Mouse (Mus musculus) MEL (cell line): Measurements from ENCODE around the gene Erg. TPM values are rescaled to one million over a fixed set of nuclear protein-coding genes. Genes with fewer than 3 reads are reported as not detected.

Experiments used
- DNase-seq: peaks from one replicate; pipeline ENCODE4 v3.0.0; 2011; ENCODE audit warnings: low read depth, low spot score
- H3K27ac ChIP-seq: 2 replicates; pipeline ENCODE4 v1.5.1; 2012; ENCODE audit warnings: low read depth, mild to moderate bottlenecking, control low read depth, low read length, moderate library complexity; ENCODE audit not compliant: control insufficient read depth
- H3K27me3 ChIP-seq, 2 experiments: fragments of 150-350 bp in 1 of 2; sonication (generic) in 1 of 2; 2 replicates each; pipeline ENCODE4 v1.6.1; 2012; ENCODE audit warnings: low read length in 2 of 2, mild to moderate bottlenecking in 2 of 2, improper control_type of control experiment in 1 of 2, moderate library complexity in 1 of 2; ENCODE audit not compliant: insufficient read depth in 2 of 2, control insufficient read depth in 1 of 2
- H3K36me3 ChIP-seq, 2 experiments: 2 replicates each; pipeline ENCODE4 v1.6.1; 2012 to 2014; ENCODE audit warnings: low read length in 2 of 2, improper control_type of control experiment in 1 of 2, inconsistent platforms in 1 of 2, mild to moderate bottlenecking in 1 of 2; ENCODE audit not compliant: insufficient read depth in 2 of 2, control insufficient read depth in 1 of 2
- H3K4me1 ChIP-seq, 2 experiments: fragments of 150-350 bp in 1 of 2; sonication (generic) in 1 of 2; 2 replicates each; pipeline ENCODE4 v1.6.1; 2012; ENCODE audit warnings: low read length in 2 of 2, improper control_type of control experiment in 1 of 2, mild to moderate bottlenecking in 1 of 2; ENCODE audit not compliant: insufficient read depth in 2 of 2, control insufficient read depth in 1 of 2
- H3K4me3 ChIP-seq, 2 experiments: fragments of 150-350 bp in 1 of 2; sonication (generic) in 1 of 2; 2 replicates each; pipeline ENCODE4 v1.5.1; 2012; ENCODE audit warnings: low read depth in 2 of 2, low read length in 2 of 2, mild to moderate bottlenecking in 2 of 2, moderate library complexity in 2 of 2, control low read depth in 1 of 2, improper control_type of control experiment in 1 of 2; ENCODE audit not compliant: control insufficient read depth in 1 of 2, insufficient read depth in 1 of 2
- H3K79me2 ChIP-seq: 2 replicates; pipeline ENCODE4 v1.6.1; 2012; ENCODE audit warnings: mild to moderate bottlenecking, low read length, moderate library complexity; ENCODE audit not compliant: control insufficient read depth, poor library complexity, insufficient read depth
- H3K9ac ChIP-seq: 2 replicates; pipeline ENCODE4 v1.6.1; 2012; ENCODE audit warnings: low read depth, mild to moderate bottlenecking, control low read depth, low read length, moderate library complexity; ENCODE audit not compliant: control insufficient read depth, poor library complexity, severe bottlenecking
- H3K9me3 ChIP-seq: fragments of 150-350 bp; sonication (generic); replicated peaks from 2 replicates; pipeline ENCODE4 v1.6.1; 2012; ENCODE audit warnings: mild to moderate bottlenecking, low read length, improper control_type of control experiment, moderate library complexity; ENCODE audit not compliant: insufficient read depth
- BHLHE40 ChIP-seq: IDR thresholded peaks from 2 replicates; pipeline ENCODE4 v1.6.1; 2012; ENCODE audit warnings: low read depth, mild to moderate bottlenecking, inconsistent platforms, low read length, improper control_type of control experiment, borderline replicate concordance
- CTCF ChIP-seq, 3 experiments: IDR thresholded peaks in 2 of 3; conservative IDR thresholded peaks in 1 of 3; 2 replicates each; pipeline ENCODE4 v1.5.1; 2011 to 2012; ENCODE audit warnings: low read length in 3 of 3, low read depth in 2 of 3, mild to moderate bottlenecking in 2 of 3, improper control_type of control experiment in 1 of 3, inconsistent platforms in 1 of 3, mixed read lengths in 1 of 3, moderate library complexity in 1 of 3; ENCODE audit not compliant: control insufficient read depth in 1 of 3, insufficient read depth in 1 of 3, poor library complexity in 1 of 3, severe bottlenecking in 1 of 3
- EP300 ChIP-seq, 2 experiments: IDR thresholded peaks; 2 replicates each; pipeline ENCODE4 v1.6.1; 2011; ENCODE audit warnings: improper control_type of control experiment in 2 of 2, low read length in 2 of 2, low read depth in 1 of 2, mild to moderate bottlenecking in 1 of 2
- ETS1 ChIP-seq: IDR thresholded peaks from 2 replicates; pipeline ENCODE4 v1.6.1; 2012; ENCODE audit warnings: low read depth, mild to moderate bottlenecking, inconsistent platforms, low read length, improper control_type of control experiment, moderate library complexity
- GABPA ChIP-seq: IDR thresholded peaks from 2 replicates; pipeline ENCODE4 v1.6.1; 2012; ENCODE audit warnings: low read depth, mild to moderate bottlenecking, inconsistent platforms, low read length, improper control_type of control experiment, moderate library complexity
- GATA1 ChIP-seq: IDR thresholded peaks from 2 replicates; pipeline ENCODE4 v1.6.1; 2011; ENCODE audit warnings: low read depth, low read length, improper control_type of control experiment
- JUND ChIP-seq: IDR thresholded peaks from 2 replicates; pipeline ENCODE4 v1.6.1; 2011; ENCODE audit warnings: low read depth, mild to moderate bottlenecking, improper control_type of control experiment, low read length
- KAT2A ChIP-seq: conservative IDR thresholded peaks from 2 replicates; pipeline ENCODE4 v1.6.1; 2012; ENCODE audit warnings: low read depth, low read length, improper control_type of control experiment, inconsistent platforms
- MAFK ChIP-seq: IDR thresholded peaks from 2 replicates; pipeline ENCODE4 v1.6.1; 2011; ENCODE audit warnings: low read depth, mild to moderate bottlenecking, low read length, improper control_type of control experiment, borderline replicate concordance
- MAX ChIP-seq: IDR thresholded peaks from 2 replicates; pipeline ENCODE4 v1.6.1; 2011; ENCODE audit warnings: low read length, improper control_type of control experiment
- MAZ ChIP-seq: IDR thresholded peaks from 2 replicates; pipeline ENCODE4 v1.6.1; 2012; ENCODE audit warnings: low read depth, mild to moderate bottlenecking, inconsistent platforms, low read length, improper control_type of control experiment
- MXI1 ChIP-seq: IDR thresholded peaks from 2 replicates; pipeline ENCODE4 v1.6.1; 2011; ENCODE audit warnings: mild to moderate bottlenecking, low read depth, low read length, improper control_type of control experiment
- MYB ChIP-seq: IDR thresholded peaks from 2 replicates; pipeline ENCODE4 v1.6.1; 2011; ENCODE audit warnings: mild to moderate bottlenecking, low read depth, low read length, improper control_type of control experiment
- MYC ChIP-seq: IDR thresholded peaks from 2 replicates; pipeline ENCODE4 v1.6.1; 2011; ENCODE audit warnings: low read depth, mild to moderate bottlenecking, low read length, improper control_type of control experiment, moderate library complexity
- POLR2AphosphoS2 ChIP-seq: IDR thresholded peaks from 2 replicates; pipeline ENCODE4 v1.6.1; 2011; ENCODE audit warnings: low read length, improper control_type of control experiment
- POLR2AphosphoS5 ChIP-seq: IDR thresholded peaks from 2 replicates; pipeline ENCODE4 v1.6.1; 2012; ENCODE audit warnings: low read depth, borderline replicate concordance, mild to moderate bottlenecking, inconsistent platforms, low read length, moderate library complexity, mixed read lengths
- RAD21 ChIP-seq: IDR thresholded peaks from 2 replicates; pipeline ENCODE4 v1.6.1; 2011; ENCODE audit warnings: mild to moderate bottlenecking, low read depth, low read length, improper control_type of control experiment
- RCOR1 ChIP-seq: IDR thresholded peaks from 2 replicates; pipeline ENCODE4 v1.6.1; 2012; ENCODE audit warnings: low read depth, mild to moderate bottlenecking, inconsistent platforms, low read length, improper control_type of control experiment
- SMC3 ChIP-seq: IDR thresholded peaks from 2 replicates; pipeline ENCODE4 v1.6.1; 2011; ENCODE audit warnings: low read depth, low read length, improper control_type of control experiment
- TAL1 ChIP-seq: IDR thresholded peaks from 2 replicates; pipeline ENCODE4 v1.6.1; 2012; ENCODE audit warnings: mild to moderate bottlenecking, inconsistent platforms, low read length, moderate library complexity, mixed read lengths
- TBP ChIP-seq: IDR thresholded peaks from 2 replicates; pipeline ENCODE4 v1.8.0; 2011; ENCODE audit warnings: low read depth, low read length, improper control_type of control experiment
- UBTF ChIP-seq: IDR thresholded peaks from 2 replicates; pipeline ENCODE4 v1.6.1; 2012; ENCODE audit warnings: low read depth, mild to moderate bottlenecking, inconsistent platforms, low read length, improper control_type of control experiment, moderate library complexity, borderline replicate concordance; ENCODE audit not compliant: insufficient read depth
- USF2 ChIP-seq, 2 experiments: IDR thresholded peaks; 2 replicates each; pipeline ENCODE4 v1.6.1; 2011 to 2012; ENCODE audit warnings: improper control_type of control experiment in 2 of 2, low read length in 2 of 2, borderline replicate concordance in 1 of 2, inconsistent platforms in 1 of 2, low read depth in 1 of 2, mild to moderate bottlenecking in 1 of 2; ENCODE audit not compliant: insufficient read depth in 1 of 2
- ZC3H11A ChIP-seq: IDR thresholded peaks from 2 replicates; pipeline ENCODE4 v1.6.1; 2012; ENCODE audit warnings: low read depth, mild to moderate bottlenecking, inconsistent platforms, low read length, improper control_type of control experiment
- ZMIZ1 ChIP-seq: IDR thresholded peaks from 2 replicates; pipeline ENCODE4 v1.6.1; 2012; ENCODE audit warnings: low read depth, mild to moderate bottlenecking, inconsistent platforms, low read length, improper control_type of control experiment, moderate library complexity
- polyA plus RNA-seq, 2 experiments: library from polyadenylated mRNA; stranded (reverse) in 1 of 2; unstranded in 1 of 2; fragments of >175 nt in 1 of 2; fragments of >200 nt in 1 of 2; gene quantifications; 2 replicates each; pipeline versions ENCODE4 v1.2.1 to v1.2.4; 2012; ENCODE audit warnings: low replicate concordance in 2 of 2, low read depth in 1 of 2; ENCODE audit not compliant: insufficient read length in 2 of 2, insufficient read depth in 1 of 2, missing spikeins in 1 of 2
- total RNA-seq: library from RNA; depleted of rRNA; stranded (reverse); fragments of 300-350 nt; gene quantifications from 2 replicates; pipeline ENCODE4 v1.2.3, GENCODE M21; 2012

Gene Erg
- total and polyA plus RNA-seq, 3 experiments: 0.11 to 0.27 TPM; not detected in 1

DNA sequence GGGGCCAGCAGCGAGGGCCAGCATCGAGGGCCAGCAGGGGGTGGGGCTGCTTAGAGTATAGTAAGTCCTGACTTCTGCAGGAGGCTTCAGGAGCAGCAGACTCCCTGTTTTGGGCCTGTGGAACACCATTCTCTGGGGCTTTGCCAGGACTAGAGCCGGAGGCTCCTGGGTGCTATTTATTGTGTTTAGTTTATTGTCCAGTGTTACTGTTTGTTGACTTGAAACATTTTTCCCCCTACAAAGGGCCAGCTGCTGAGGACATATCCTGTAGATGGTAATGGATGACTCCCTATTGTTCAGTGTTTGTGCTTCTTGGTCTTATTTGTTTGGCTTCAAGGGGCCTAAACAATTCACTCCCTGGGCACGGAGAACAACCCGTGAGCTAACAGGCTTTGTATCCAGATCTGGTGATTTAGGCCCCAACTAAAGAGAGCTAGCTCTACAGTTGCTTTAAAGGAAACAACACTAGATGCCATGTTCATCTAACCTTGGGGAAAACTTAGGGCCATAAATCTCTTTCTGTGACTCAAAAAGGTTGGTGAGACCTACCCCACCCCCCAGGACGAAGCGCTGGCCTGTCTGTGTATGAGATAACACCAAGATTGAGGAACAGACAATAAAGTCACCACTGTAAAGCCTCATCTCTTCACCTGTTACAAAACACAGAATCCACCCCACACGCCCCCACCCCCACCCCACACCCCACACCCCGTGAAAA is 137.6 kb downstream of the Erg start:
- Histone ChIP-seq H3K27me3 (0 out of 4 replicates have a peak, but pooled peaks cover 0 to 2% of the 10 kb centered on the region in 2 experiments), H3K36me3 (peaks cover 0 to 13% of the 10 kb centered on the region in 2 experiments; a peak in 2 of 4 replicates), H3K9me3 (no peaks in the 10 kb centered on the region), H3K79me2 (no peaks in the 10 kb centered on the region), H3K4me1 (peaks cover 2 to 10% of the 10 kb centered on the region in 2 experiments), H3K9ac (no peak overlapping the region), H3K27ac (no peak overlapping the region), H3K4me3 (no peak overlapping the region)
- TF ChIP-seq ZMIZ1: no peak
- peak; percentile 1; the same call in 1 of the 2 replicates for TF ChIP-seq ETS1
- TF ChIP-seq GABPA: no peak
- no peak for TF ChIP-seq MAX
- no peak for TF ChIP-seq TBP
- DNase-seq: no peak

DNA sequence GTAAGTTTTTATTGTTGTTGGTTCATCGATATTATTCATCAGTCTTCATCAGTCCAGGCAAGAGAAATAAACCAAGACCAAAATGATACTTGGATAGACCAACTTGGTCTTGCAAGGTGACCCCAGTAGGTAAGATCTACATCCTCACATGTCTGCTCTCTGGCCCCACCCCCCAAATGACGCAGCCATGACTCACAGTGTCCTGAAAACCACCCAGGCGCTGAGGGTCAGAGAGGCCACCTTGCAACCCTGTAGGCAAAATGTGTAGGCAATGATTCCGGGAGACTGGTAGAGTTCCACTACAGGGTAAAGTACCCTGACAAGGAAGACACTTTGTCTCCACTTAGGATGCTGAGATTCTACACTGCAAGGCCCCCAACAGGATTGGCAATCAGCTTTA is 138.5 kb downstream of the Erg start:
- no peaks in the 10 kb centered on the region for H3K79me2 ChIP-seq
- no peak overlapping the region for H3K27ac ChIP-seq

DNA sequence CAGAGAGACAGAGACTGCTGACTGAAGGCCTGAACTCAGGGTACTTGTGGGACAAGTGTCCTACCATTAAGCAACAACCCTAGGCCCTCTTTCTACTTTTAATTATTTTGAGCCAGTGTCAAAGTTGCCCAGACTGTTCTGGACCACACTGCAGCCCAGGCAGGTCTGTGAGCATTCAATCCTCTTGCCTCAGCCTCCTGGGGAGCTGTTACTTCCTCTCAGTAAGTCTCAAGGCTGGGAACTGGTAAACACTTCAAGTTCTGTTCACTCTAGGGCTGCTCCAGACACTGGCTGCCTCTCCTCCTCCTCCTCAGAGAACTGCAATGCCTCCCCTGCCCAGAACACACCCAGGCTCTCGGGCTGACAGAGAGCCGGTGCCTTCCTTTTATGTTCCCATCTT is 140.0 kb downstream of the Erg start:
- Histone ChIP-seq H3K4me1 (peaks cover 4 to 21% of the 10 kb centered on the region in 2 experiments), H3K27ac (no peak overlapping the region), H3K4me3 (no peak overlapping the region), H3K9ac (no peak overlapping the region), H3K27me3 (no peaks in the 10 kb centered on the region), H3K9me3 (no peaks in the 10 kb centered on the region), H3K36me3 (peaks cover 0 to 23% of the 10 kb centered on the region in 2 experiments; a peak in 2 of 4 replicates), H3K79me2 (no peaks in the 10 kb centered on the region)
- TF ChIP-seq EP300 (IDR thresholded peaks at IDR 0.05; ENCODE audit: low read depth in 1 of 2, low read length in 2 of 2): no peak
- TF ChIP-seq JUND: no peak
- no peak for TF ChIP-seq TBP
- no peak for TF ChIP-seq BHLHE40
- TF ChIP-seq GABPA: no peak
- no peak for TF ChIP-seq SMC3
- TF ChIP-seq GATA1: no peak
- TF ChIP-seq MXI1: no peak
- TF ChIP-seq CTCF (IDR thresholded peaks at IDR 0.05 in 2 of 3, conservative IDR thresholded peaks at IDR 0.05 in 1 of 3; ENCODE audit: control insufficient read depth in 1 of 3, insufficient read depth in 1 of 3, low read depth in 2 of 3, low read length in 3 of 3, poor library complexity in 1 of 3, severe bottlenecking in 1 of 3): no peak
- no peak for TF ChIP-seq ETS1
- no peak for TF ChIP-seq USF2 (IDR thresholded peaks at IDR 0.05; ENCODE audit: borderline replicate concordance in 1 of 2, insufficient read depth in 1 of 2, low read depth in 1 of 2, low read length in 2 of 2)
- no peak for TF ChIP-seq POLR2AphosphoS2
- TF ChIP-seq MAX: no peak
- DNase-seq: peak; percentile 26

More for the DNA sequence above, 138.5 kb downstream of the Erg start:
- H3K4me1 ChIP-seq: peaks cover 2 to 10% of the 10 kb centered on the region in 2 experiments
- no peaks in the 10 kb centered on the region for H3K27me3 ChIP-seq
- DNase-seq: no peak
- TF ChIP-seq BHLHE40 (no peak), EP300 (IDR thresholded peaks at IDR 0.05; ENCODE audit: low read depth in 1 of 2, low read length in 2 of 2) (no peak), TBP (no peak), KAT2A (no peak), UBTF (no peak), MYB (no peak), RCOR1 (no peak), ZC3H11A (no peak), TAL1 (no peak), GABPA (no peak), MYC (no peak), RAD21 (no peak), MAFK (no peak), MAZ (no peak), POLR2AphosphoS5 (no peak)
- H3K4me3 ChIP-seq: no peak overlapping the region
- no peak overlapping the region for H3K9ac ChIP-seq
- H3K9me3 ChIP-seq: no peaks in the 10 kb centered on the region
- peaks cover 0 to 13% of the 10 kb centered on the region in 2 experiments; a peak in 2 of 4 replicates for H3K36me3 ChIP-seq
